Mouse (Mus musculus) midbrain, embryonic 13.5 days (tissue): ENCODE results near the gene Rab36. TPM values are rescaled to one million over a fixed set of nuclear protein-coding genes. Genes with fewer than 3 reads are reported as not detected.

ENCODE experiments used
- polyA plus RNA-seq: library from polyadenylated mRNA; unstranded; fragments of >200 nt; fragmentation: Nextera tagmentation; extraction: Ambion mirVana; gene quantifications from 2 replicates; pipeline ENCODE4 v1.2.1, GENCODE M21; 2015

Gene Rab36
- polyA plus RNA-seq, 1 experiment from 2014 or later: 14.8 TPM

Other genes with a start within 250 kb of the Rab36 start
- 39.6 and 42.5 TPM in 2 replicates for gene Gnaz, start 69.9 kb upstream of the Rab36 start, polyA plus RNA-seq
- gene Rsph14, start 4.5 kb upstream of the Rab36 start, polyA plus RNA-seq: 0.63 and 1.1 TPM in 2 replicates
- 15.2 and 17.3 TPM in 2 replicates for gene Bcr, start 23.5 kb downstream of the Rab36 start, polyA plus RNA-seq
- 36.7 and 38.7 TPM in 2 replicates for gene Specc1l, start 175.0 kb downstream of the Rab36 start, polyA plus RNA-seq